Mouse (Mus musculus): Measurements from ENCODE around the gene Gm5089. TPM values are rescaled to one million over a fixed set of nuclear protein-coding genes. Genes with fewer than 3 reads are reported as not detected.
"Not testable (repeated sequence)": the region's sequence is repeated elsewhere in the genome, so short reads cannot be mapped to it uniquely, and the experiment has no call there.

Gm5089 gene
- total RNA-seq, 2 experiments from 2014 or later: not detected

DNA sequence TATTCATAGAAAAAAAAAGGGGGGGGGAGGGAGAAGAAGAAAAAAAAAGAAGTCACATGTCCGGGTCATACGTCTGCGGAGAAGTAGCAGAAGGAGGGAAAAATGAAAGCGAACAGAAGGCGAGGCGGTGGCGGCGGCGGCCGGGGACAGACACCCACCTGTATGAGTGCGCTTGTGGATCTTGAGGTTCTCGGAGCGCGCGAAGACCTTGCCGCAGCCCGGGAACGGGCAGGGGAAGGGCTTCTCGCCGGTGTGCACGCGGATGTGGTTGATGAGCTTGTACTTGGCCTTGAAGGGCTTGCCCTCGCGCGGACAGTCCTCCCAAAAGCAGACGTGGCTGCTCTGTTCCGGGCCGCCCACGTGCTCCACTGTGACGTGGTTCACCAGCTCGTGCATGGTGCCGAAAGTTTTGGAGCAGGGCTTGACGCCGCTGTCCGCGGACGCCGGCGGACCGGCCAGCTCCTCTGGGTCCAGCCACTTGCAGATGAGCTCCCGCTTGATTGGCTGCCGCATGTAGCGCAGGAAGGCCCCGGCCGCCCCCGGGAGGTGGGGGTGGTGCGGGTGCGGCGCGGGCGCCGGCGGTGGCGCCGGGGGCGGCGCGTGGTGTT is 12.9 kb upstream of the Gm5089 start:
- peak; percentile 39 to 49 for DNase-seq

DNA sequence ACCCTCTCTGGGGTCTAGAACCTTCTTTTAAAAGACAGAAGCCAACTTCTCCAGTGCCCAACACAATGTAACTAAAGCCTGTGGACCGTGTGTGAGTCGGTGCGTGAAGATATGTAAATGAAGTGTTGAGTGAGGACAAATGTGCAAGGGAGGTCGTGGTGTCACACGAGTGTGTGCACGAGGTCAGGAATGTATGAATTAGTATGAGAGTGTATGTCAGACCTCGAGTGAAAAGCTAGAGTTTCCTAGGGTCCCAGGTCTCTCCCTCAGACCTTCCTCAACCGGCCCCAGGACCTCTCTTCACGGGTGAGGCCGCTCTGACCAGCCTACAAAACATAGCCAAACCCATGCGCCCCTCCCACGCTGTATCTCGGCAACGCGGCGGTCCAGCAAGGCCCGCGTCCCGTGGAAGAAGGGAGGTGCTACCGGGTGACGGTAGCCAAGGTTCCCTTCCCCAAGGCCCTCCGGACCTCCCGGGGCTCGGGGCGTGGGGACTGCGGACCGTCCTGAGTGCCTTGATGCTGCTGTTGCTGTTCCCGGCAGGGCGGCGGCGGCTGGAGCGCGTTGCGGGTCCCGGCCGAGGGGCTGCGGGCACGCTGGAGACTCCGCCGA is 12.3 kb upstream of the Gm5089 start:
- peak in 1 of 2 experiments; percentile 13 for DNase-seq

DNA sequence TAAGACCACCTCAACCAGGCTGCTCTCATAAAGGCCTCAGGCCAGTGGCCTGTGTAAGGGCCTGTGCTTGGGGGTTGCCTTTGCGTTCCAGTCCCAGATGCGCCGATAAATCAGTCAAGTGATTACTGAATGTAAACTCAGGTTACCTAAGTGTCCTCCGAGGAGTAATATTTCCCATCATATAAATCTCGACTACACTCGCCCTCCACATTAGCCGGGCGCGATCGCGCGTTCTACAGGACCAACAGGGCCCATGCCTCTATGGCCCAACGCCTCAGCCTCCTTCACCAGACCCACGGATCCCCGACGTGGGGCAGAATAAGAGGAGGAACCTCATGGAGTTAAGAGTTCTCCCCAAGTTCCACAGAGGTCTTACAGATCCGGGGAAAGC is 11.8 kb upstream of the Gm5089 start:
- peak in 1 of 2 experiments; percentile 9 for DNase-seq

DNA sequence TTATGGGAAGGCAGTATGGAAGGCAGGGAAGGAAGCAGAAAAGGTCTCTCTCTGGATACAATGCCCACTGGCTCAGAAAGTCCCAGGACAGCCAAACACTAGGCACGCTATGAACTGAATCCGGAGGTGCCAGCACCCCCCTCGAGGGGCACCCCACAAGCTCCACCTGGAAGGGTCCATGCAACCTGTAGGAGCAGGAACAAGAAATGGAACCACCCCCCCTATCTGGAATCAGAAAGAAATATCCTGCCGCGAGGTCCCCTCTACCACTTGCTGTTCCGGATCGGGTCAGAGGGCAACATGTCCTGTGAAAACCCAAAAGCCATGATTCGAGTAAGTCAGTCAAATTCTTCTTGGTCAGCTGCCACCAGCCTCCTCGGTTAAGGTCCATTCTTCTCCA is 11.1 kb upstream of the Gm5089 start:
- no peak for DNase-seq

GRCm38 (mm10) chr14:122461500-122461899 is 10.6 kb upstream of the Gm5089 start:
- DNase-seq: no peak

- no peak for DNase-seq
Observed at GRCm38 (mm10) chr14:122460226-122460625, 9.3 kb upstream of the Gm5089 start.

DNA sequence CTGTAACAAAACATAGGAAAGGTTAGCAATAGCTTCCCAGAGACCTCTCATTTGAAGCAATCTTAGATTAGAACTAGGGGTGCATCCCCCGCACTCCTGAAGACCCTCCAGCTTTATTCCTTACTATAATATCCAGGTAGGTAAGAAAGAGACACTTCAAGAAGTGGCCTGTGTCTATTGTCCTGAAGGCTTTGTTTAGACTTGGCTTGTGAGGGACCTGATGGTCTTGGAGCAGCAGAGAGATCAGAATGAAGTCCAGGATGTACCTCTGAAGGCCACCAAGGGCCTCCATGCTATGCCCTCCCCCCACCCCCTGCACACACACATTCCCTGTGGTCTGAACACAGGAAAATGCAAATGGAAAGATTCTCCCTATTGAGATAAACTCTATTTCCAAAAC is 8.9 kb upstream of the Gm5089 start:
- DNase-seq: no peak

DNA sequence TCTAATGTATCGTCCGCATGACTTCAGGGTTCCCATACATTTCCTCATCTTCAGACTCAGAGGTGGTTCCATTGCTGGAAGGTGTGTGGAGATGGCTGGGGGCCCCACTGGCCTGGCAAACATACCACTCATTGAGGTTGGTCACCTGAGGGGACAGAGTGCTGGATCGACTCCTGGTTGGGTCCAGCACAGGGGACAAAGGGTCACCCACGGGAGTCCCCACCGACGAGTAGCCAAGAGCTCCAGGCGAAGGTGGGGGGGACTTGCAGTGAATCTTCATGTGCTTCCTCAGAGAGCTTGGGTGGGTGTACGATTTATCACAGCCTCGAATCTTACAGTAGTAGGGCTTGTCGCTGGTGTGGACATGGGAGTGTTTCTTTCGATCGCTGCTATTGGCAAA is 8.4 kb upstream of the Gm5089 start:
- DNase-seq: not testable (repeated sequence)

GRCm38 (mm10) chr14:122455562-122455958 is 4.6 kb upstream of the Gm5089 start:
- DNase-seq: no peak

GRCm38 (mm10) chr14:122454901-122455561 is 4.1 kb upstream of the Gm5089 start:
- DNase-seq: no peak

DNA sequence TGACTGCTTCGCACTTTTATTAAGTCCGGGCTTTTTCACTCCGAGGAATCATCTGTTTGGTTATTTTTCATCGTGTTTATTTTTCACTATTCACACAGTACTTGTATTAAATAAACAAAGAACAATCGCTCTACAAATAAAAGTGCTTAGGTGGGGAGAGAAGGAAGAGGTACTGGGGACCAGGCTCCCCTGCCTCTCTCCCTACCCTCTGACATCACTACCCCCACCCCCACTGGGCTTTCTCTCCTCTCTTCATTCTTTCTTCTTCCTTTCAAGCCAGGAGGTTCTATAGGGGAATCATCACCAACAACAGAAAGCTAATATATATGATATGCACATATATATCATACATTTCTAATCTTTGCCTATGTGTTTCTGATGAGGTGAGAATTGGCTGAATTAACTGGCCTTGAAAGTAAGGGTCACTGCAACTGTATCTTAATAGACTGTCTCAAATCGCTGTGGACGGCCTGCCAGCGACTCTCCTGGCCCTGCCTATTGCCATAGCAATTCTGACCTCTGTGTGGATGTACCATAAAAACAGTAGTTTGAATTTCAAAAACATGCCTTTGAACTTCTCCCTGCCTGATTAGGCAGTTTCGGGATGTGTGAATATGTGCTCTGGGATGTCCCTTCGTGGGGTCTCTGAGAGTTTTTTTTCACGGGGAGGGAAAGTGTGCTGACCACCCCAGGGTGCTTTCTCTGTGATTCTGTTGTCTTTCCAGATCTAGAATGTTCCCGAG is 3.3 kb upstream of the Gm5089 start:
- DNase-seq: no peak

DNA sequence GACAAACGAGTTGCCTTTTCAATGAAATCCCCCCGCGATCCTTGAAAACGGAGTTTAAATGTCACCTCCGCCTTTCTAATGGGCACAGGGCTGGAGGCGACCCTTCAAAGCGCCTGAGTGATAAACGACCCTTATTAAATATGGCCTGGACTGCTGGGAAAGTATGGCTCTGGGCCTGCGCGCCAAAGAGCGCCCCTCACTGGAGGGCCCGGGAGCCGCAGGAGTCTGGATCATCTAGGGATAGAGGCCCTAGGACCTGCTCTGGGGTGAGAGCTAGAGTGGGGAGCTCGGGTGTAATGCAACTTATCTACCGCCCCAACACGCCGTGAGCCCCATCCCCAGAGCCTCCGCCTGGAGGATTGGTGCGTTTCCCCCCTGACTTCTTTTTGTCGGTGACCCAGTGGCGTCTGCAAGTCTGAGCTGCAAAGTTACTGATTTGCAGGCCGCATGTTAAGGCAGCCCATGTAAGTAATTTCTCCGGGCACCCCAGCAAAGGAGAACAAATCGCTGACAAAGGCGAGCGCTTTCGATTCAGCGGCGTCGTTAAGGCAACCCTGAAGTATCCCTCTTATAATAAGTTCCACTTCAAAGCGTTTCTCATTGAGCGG is 2.6 kb upstream of the Gm5089 start:
- DNase-seq: no peak

DNA sequence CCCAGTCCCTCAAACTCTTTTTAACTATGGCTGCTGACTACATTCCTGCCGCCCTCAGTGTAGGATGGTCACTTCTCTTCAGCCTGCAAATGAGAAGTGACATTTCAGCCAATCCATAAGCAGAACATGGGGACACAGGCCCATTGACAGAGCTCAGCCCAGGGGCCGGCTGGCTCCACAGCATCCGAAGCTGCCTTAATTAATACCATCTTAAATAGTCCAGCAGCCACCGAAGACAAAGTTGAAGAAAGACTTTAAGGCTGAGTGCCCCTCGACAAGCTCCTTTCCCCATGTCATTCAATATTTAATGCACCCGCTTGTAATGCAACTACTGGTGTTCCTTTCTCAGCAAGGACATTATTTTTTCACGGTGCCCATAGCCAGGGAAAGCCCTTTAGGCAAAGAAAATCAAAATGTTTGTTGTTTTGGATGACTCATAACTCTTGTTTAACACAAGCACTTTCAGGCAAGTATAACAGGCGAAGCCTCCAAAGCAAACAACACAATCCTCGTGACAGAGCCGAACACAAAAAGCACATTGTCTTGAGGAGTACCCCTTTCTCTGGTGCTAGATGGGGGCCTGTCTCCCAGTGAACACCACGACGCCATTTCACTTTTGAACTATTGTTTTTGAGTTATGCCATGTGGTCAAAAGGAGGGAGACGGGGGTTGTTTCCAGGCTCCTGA is 1.9 kb upstream of the Gm5089 start:
- DNase-seq: no peak

GRCm38 (mm10) chr14:122451551-122452145 is 733 bp upstream of the Gm5089 start:
- DNase-seq: no peak

DNA sequence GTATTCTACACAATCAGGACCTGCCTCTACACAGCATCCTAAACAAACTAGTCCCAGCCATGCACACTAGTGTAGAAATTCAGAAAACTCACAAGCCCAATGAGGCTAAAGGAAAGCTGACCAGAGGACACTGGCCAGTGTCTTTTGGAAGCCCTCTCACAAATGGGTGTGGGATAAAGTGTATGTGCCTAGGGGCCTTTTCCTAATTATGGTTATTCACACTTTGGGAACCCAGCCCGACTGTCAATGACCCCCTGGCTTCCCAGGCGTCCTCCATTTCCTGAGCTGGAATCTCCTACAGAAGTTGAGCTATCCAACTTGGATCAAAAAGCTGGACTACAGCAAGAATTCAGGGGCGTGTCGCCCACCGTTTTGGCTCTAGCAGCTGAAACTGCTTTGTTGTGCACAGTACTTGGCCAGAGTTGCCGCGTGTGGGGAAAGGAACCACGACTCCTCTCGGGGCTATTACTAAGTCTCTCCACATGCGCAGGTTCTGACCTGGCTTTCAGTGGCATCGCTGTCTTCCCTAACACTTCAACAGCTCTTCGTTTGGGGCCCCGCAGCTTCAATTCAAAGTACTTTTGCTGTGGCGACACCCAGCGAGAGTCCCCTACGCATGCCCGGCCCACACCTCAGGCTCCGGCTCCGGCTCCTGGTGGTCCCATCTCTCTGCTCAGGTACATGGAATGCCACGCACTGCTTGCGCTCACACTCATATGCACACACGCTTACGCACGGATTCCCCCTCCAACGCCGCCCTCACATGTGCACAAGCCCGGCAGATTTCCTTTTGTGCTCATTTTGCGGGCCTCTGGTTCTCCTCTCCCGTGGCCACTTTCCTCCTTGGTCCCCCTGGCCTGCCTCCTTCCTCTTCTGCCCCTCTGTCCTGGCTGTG is 1.1 kb downstream of the Gm5089 start:
- no peak for DNase-seq

- DNase-seq: no peak
Observed at GRCm38 (mm10) chr14:122436850-122437249, 14.1 kb downstream of the Gm5089 start.

DNA sequence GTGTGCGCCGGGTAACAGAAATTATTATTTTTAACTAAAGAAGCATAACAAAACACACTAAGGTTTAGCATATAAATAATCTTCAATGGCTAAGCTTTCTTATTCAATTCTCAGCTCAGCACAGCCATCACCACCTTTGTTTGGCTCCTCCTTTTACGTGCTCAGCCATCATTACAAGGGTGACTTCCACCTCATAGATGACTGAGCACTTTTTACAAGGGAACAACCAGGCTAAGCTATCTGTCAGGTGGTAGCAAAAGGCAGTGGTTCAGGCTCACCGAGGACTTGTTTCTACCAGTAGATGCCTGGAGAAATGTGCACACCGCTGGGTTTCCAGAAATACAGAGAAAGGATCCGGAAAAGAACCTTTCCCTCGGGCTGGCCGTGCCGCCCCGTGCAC is 16.9 kb downstream of the Gm5089 start:
- no peak for DNase-seq

- DNase-seq: no peak
Observed at GRCm38 (mm10) chr14:122432558-122432957, 18.4 kb downstream of the Gm5089 start.

GRCm38 (mm10) chr14:122427654-122428053 is 23.3 kb downstream of the Gm5089 start:
- no peak for DNase-seq

DNA sequence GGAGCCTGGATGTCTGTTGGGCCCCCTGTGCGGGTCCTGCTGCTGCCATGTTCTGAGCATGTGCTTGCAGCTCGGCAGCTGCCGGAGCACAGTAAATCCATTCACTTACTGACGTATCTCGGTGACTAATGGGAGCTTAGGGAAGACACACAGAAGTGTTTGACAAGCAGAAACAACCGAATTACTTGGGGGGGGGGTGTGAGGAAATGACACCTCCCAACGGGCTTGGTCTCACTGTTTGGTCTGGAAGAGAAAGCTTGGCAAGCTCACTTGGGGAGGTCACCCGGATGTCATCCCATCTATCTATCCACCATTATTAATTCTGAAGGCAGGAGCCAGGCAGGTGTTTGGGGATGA is 23.7 kb downstream of the Gm5089 start:
- DNase-seq: no peak

Data from heart, adult 18-20 months (tissue).